8 mouse cellular contexts compared by ENCODE assay signal in genomic region chr7:143296001-143296379, GRCm38 (mm10).
DNase-seq lines count a peak whose midpoint lies in the region; ATAC-seq and TF ChIP-seq lines count a peak whose summit lies in the region.

No protein-coding gene starts in this region.

- peak overlapping the region; percentile 44 for H3K4me3 ChIP-seq in kidney, postnatal 0 days (replicated peaks; ENCODE audit: low read depth, low read length)
- peak overlapping the region; percentile 65 for H3K4me3 ChIP-seq in forebrain, embryonic 10.5 days
- H3K4me3 ChIP-seq in limb, embryonic 12.5 days (replicated peaks): peak overlapping the region; percentile 53
- peak overlapping the region; percentile 52 for H3K4me3 ChIP-seq in neural tube, embryonic 13.5 days

- DNase-seq in kidney, postnatal 0 days (ENCODE audit: low spot score): no peak
- DNase-seq in kidney, adult 18-20 months: no peak
- DNase-seq in ZHBTc4 (ENCODE audit: low read depth, low spot score): peak; percentile 37
- peak; percentile 39 for DNase-seq in forebrain, embryonic 10.5 days (ENCODE audit: extremely low spot score, low spot score)
- no peak for DNase-seq in adrenal gland, adult 8-10 months
- DNase-seq in B cell, adult 2 months: no peak

- peak overlapping the region; percentile 59 for H3K4me2 ChIP-seq in kidney, postnatal 0 days (ENCODE audit: low read length)
- H3K4me2 ChIP-seq in limb, embryonic 12.5 days: peak overlapping the region; percentile 63
- peak overlapping the region; percentile 55 for H3K4me2 ChIP-seq in neural tube, embryonic 13.5 days

- H3K4me1 ChIP-seq in kidney, postnatal 0 days (replicated peaks; ENCODE audit: insufficient read depth, low read length): peaks cover 2% of the 10 kb centered on the region; the same call in 1 of the 2 replicates
- peaks cover 42% of the 10 kb centered on the region for H3K4me1 ChIP-seq in forebrain, embryonic 10.5 days
- peaks cover 31% of the 10 kb centered on the region for H3K4me1 ChIP-seq in limb, embryonic 12.5 days (replicated peaks)
- H3K4me1 ChIP-seq in neural tube, embryonic 13.5 days (replicated peaks): peaks cover 41% of the 10 kb centered on the region

- no peaks in the 10 kb centered on the region for H3K27me3 ChIP-seq in kidney, postnatal 0 days (ENCODE audit: insufficient read depth, low read length)
- peaks cover 10% of the 10 kb centered on the region; the same call in 1 of the 2 replicates for H3K27me3 ChIP-seq in forebrain, embryonic 10.5 days (ENCODE audit: poor library complexity, severe bottlenecking)
- H3K27me3 ChIP-seq in limb, embryonic 12.5 days: no peaks in the 10 kb centered on the region
- H3K27me3 ChIP-seq in neural tube, embryonic 13.5 days: no peaks in the 10 kb centered on the region

- TF ChIP-seq CTCF in kidney, postnatal 0 days (IDR thresholded peaks at IDR 0.05; ENCODE audit: low read depth): no peak

- peak overlapping the region; percentile 59 for H3K9ac ChIP-seq in kidney, postnatal 0 days (ENCODE audit: low read depth, low read length)
- peak overlapping the region; percentile 67 for H3K9ac ChIP-seq in limb, embryonic 12.5 days (replicated peaks)
- H3K9ac ChIP-seq in neural tube, embryonic 13.5 days: peak overlapping the region; percentile 74

- whole genome bisulfite sequencing in kidney, postnatal 0 days: 52% methylated on average over 20 of the region's 20 CpGs
- 39% methylated on average over 20 of the region's 20 CpGs for WGBS in forebrain, embryonic 10.5 days
- WGBS in limb, embryonic 12.5 days: 44% methylated on average over 20 of the region's 20 CpGs
- 46% methylated on average over 20 of the region's 20 CpGs for WGBS in neural tube, embryonic 13.5 days

- peak overlapping the region; percentile 79 for H3K27ac ChIP-seq in kidney, postnatal 0 days
- peak overlapping the region; percentile 87 for H3K27ac ChIP-seq in forebrain, embryonic 10.5 days
- H3K27ac ChIP-seq in limb, embryonic 12.5 days: peak overlapping the region; percentile 80
- H3K27ac ChIP-seq in neural tube, embryonic 13.5 days (replicated peaks): peak overlapping the region; percentile 78

- ATAC-seq in kidney, postnatal 0 days (replicated peaks; ENCODE audit: low FRiP score, low read depth): peak; percentile 18; the same call in 1 of the 2 replicates
- ATAC-seq in limb, embryonic 12.5 days (ENCODE audit: insufficient number of reproducible peaks, insufficient read depth, low FRiP score, low TSS enrichment, low read depth): no peak
- ATAC-seq in neural tube, embryonic 13.5 days (ENCODE audit: low read depth): peak; percentile 60

- H3K9me3 ChIP-seq in kidney, postnatal 0 days (replicated peaks; ENCODE audit: low read length): no peaks in the 10 kb centered on the region
- H3K9me3 ChIP-seq in forebrain, embryonic 10.5 days: peaks cover 18% of the 10 kb centered on the region
- H3K9me3 ChIP-seq in limb, embryonic 12.5 days: peaks cover 10% of the 10 kb centered on the region
- H3K9me3 ChIP-seq in neural tube, embryonic 13.5 days: peaks cover 7% of the 10 kb centered on the region; the same call in 1 of the 2 replicates

- H3K36me3 ChIP-seq in kidney, postnatal 0 days (ENCODE audit: insufficient read depth, low read length): no peaks in the 10 kb centered on the region
- peaks cover 11% of the 10 kb centered on the region for H3K36me3 ChIP-seq in forebrain, embryonic 10.5 days (replicated peaks)
- no peaks in the 10 kb centered on the region for H3K36me3 ChIP-seq in limb, embryonic 12.5 days
- no peaks in the 10 kb centered on the region for H3K36me3 ChIP-seq in neural tube, embryonic 13.5 days

Comparison
In these comparisons a context has a peak if more than half of its experiments do, and no peak if none do; other contexts are left out.
1. DNase-seq: peak in ZHBTc4 (single experiment) and forebrain, embryonic 10.5 days (single experiment); none in kidney, postnatal 0 days (single experiment), kidney, adult 18-20 months (single experiment), adrenal gland, adult 8-10 months (single experiment) and B cell, adult 2 months (0 of 2).
2. Peak in every context shown above with its lines, with median percentiles within 50 percentile points of each other: H3K27ac ChIP-seq, H3K4me2 ChIP-seq, H3K4me3 ChIP-seq and H3K9ac ChIP-seq.